Mouse (Mus musculus): Measurements from ENCODE around the gene Esrrg. TPM values are rescaled to one million over a fixed set of nuclear protein-coding genes. Genes with fewer than 3 reads are reported as not detected.

The Esrrg gene
- total and polyA plus RNA-seq, 3 experiments, result 0.01 TPM; not detected in 2

DNA sequence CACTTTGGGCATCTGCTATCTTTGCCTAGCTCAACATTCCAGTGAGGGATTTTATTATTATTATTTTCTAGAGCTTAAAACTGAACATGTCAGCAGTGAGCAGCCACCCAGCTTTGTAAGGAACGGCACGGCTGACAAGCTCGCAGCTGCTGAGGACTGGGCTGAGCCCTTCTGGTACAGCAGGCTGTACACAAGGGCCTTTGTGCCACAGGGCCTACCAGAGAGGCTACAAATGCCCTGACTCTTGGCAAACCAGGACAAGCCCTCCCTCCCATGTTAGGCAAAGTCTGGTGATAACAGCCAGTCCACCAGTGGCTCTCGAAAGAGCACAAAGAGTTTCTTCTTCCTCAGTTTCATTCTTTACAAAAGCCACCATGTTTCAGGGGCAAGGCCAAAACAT, 75.9 kb downstream of the Esrrg start:
- Histone ChIP-seq H3K27ac (ENCODE audit: control insufficient read depth, low read depth, low read length) (no peak overlapping the region), H3K9me3 (replicated peaks; ENCODE audit: insufficient read depth, low read length) (no peaks in the 10 kb centered on the region), H3K4me1 (ENCODE audit: control insufficient read depth in 1 of 2, insufficient read depth in 2 of 2, low read length in 2 of 2) (no peaks in the 10 kb centered on the region), H3K4me3 (ENCODE audit: control insufficient read depth in 1 of 2, insufficient read depth in 1 of 2, low read depth in 2 of 2, low read length in 2 of 2) (no peak overlapping the region), H3K36me3 (ENCODE audit: control insufficient read depth in 1 of 2, insufficient read depth in 2 of 2, low read length in 2 of 2) (no peaks in the 10 kb centered on the region), H3K27me3 (ENCODE audit: control insufficient read depth in 1 of 2, insufficient read depth in 2 of 2, low read length in 2 of 2) (no peaks in the 10 kb centered on the region), H3K79me2 (ENCODE audit: control insufficient read depth, insufficient read depth, low read length, poor library complexity) (no peaks in the 10 kb centered on the region), H3K9ac (ENCODE audit: control insufficient read depth, low read depth, low read length, poor library complexity, severe bottlenecking) (no peak overlapping the region)
- TF ChIP-seq KAT2A (conservative IDR thresholded peaks at IDR 0.05; ENCODE audit: low read depth, low read length) (no peak), CHD1 (IDR thresholded peaks at IDR 0.05; ENCODE audit: low read depth, low read length) (no peak), MAFK (IDR thresholded peaks at IDR 0.05; ENCODE audit: borderline replicate concordance, low read depth, low read length) (no peak), JUND (IDR thresholded peaks at IDR 0.05; ENCODE audit: low read depth, low read length) (no peak), EP300 (IDR thresholded peaks at IDR 0.05; ENCODE audit: low read depth in 1 of 2, low read length in 2 of 2) (no peak), MXI1 (IDR thresholded peaks at IDR 0.05; ENCODE audit: low read depth, low read length) (no peak), POLR2AphosphoS2 (IDR thresholded peaks at IDR 0.05; ENCODE audit: low read length) (no peak), MEF2A (IDR thresholded peaks at IDR 0.05; ENCODE audit: extremely low read depth, insufficient replicate concordance, low read depth, low read length, poor library complexity, severe bottlenecking) (no peak), ZNF384 (IDR thresholded peaks at IDR 0.05; ENCODE audit: low read depth, low read length) (no peak), RCOR1 (IDR thresholded peaks at IDR 0.05; ENCODE audit: low read depth, low read length) (no peak), TAL1 (IDR thresholded peaks at IDR 0.05; ENCODE audit: low read length) (no peak), TCF12 (IDR thresholded peaks at IDR 0.05; ENCODE audit: low read depth, low read length) (no peak), SIN3A (IDR thresholded peaks at IDR 0.05; ENCODE audit: low read length) (no peak), RAD21 (IDR thresholded peaks at IDR 0.05; ENCODE audit: low read depth, low read length) (no peak)
- no peak for DNase-seq (ENCODE audit: low read depth, low spot score)

DNA sequence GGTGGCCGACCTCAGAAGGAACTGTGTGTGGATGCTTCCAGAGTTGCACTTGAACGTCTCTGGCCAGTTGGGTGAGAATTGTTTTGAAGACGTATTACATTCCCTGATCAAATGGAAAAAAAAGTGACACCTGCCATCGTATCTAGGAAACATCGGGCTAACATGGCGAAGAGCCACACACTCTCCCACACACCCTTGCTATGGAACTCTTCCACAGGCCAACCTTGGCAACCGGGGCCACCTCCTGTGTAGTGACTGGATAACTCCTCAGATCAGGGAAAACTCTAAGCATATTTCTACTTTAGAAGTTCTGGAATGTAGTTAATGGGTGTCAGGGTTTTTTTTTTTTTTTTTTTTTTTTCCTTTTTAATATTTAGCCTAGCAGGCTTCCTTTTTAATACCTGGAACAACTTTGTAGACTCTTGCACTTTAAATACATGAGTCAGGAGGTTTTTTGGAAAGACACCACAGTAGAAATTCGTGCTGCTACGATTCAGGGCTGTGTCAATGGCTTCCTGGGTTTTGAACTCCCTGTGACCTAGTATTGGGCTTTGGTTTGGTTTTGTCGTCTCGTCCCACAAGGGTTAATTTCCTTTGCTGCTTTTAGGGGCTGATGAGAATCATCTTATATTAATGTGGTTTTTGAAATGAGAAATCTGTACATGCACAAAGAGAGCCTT, 83.4 kb downstream of the Esrrg start:
- H3K27me3 ChIP-seq (ENCODE audit: control insufficient read depth in 1 of 2, insufficient read depth in 2 of 2, low read length in 2 of 2), result no peaks in the 10 kb centered on the region
- H3K27ac ChIP-seq (ENCODE audit: control insufficient read depth, low read depth, low read length), result no peak overlapping the region
- H3K4me3 ChIP-seq (ENCODE audit: control insufficient read depth in 1 of 2, insufficient read depth in 1 of 2, low read depth in 2 of 2, low read length in 2 of 2), result no peak overlapping the region
- no peaks in the 10 kb centered on the region for H3K9me3 ChIP-seq (replicated peaks; ENCODE audit: insufficient read depth, low read length)
- no peak overlapping the region for H3K9ac ChIP-seq (ENCODE audit: control insufficient read depth, low read depth, low read length, poor library complexity, severe bottlenecking)
- H3K4me1 ChIP-seq (ENCODE audit: control insufficient read depth in 1 of 2, insufficient read depth in 2 of 2, low read length in 2 of 2), result no peaks in the 10 kb centered on the region
- DNase-seq (ENCODE audit: low read depth, low spot score), result no peak
- TF ChIP-seq MYC (IDR thresholded peaks at IDR 0.05; ENCODE audit: low read depth, low read length) (no peak), RCOR1 (IDR thresholded peaks at IDR 0.05; ENCODE audit: low read depth, low read length) (no peak), USF2 (IDR thresholded peaks at IDR 0.05; ENCODE audit: borderline replicate concordance in 1 of 2, insufficient read depth in 1 of 2, low read depth in 1 of 2, low read length in 2 of 2) (no peak)
- no peaks in the 10 kb centered on the region for H3K79me2 ChIP-seq (ENCODE audit: control insufficient read depth, insufficient read depth, low read length, poor library complexity)
- no peaks in the 10 kb centered on the region for H3K36me3 ChIP-seq (ENCODE audit: control insufficient read depth in 1 of 2, insufficient read depth in 2 of 2, low read length in 2 of 2)
